Mouse (Mus musculus) CD4-positive, CD25-positive, alpha-beta regulatory T cell, adult 2 months (primary cell): ENCODE measurements around the gene Rnf141.

Experiments used
- DNase-seq: peaks from one replicate; pipeline ENCODE4 v3.0.0-alpha.2; 2012; ENCODE audit warnings: low read depth, low spot score

Rnf141 gene

DNA sequence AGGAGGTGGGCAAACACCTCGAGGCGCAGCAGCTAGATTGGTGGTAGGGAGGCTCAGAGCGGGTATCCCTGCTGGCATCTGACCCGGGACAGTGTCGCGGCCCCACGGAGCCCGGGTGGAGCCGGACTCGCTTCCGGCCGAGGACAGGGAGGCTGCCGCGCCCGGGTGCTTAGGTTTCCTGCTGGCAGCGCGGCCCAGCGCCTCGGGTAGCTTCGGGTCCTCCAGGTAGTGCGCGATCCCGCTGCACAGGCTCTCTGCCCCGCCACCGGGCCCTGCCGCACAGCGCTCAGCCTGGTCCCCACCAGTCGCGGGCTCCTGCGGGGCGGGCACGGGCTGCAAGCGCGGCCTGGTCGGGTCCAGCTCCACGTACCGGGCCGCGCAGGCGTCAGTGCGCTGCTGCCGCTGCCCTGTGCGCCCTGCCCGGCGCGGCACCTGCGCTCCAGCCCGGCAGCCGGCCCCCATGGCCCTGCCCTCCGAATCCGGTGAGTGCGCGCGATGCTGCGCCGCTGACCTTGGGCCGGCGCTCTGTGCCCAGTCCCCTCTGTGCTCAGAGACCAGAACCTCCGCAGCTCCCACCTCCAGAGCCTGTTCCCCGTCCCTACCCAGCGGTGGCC lies 75.7 kb downstream of the Rnf141 start:
- peak; percentile 64 for DNase-seq

DNA sequence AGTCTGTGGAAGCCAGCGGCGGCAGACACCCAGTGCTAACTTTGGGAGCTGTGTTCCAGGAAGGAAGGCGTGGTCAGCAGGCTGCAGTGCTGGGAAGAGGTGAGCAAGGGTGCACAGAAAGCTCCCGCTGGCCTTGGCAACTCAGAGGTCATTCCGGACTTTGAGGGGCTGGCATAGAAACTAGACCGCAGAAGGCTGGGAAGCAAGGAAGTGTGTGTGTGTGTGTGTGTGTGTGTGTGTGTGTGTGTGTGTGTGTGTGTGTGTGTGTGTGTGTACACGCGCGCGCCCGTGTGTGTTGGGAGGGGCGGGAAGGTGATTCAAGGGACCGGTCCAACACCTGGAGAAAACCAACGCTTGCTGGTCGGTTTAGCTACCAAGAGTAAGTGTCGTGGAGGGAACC lies 76.3 kb downstream of the Rnf141 start, which contains the start of gene Ampd3:
Gene Ampd3 (plus strand): TSS at position 206 of the 400 bp plus-strand sequence.
- peak; percentile 8 for DNase-seq

DNA sequence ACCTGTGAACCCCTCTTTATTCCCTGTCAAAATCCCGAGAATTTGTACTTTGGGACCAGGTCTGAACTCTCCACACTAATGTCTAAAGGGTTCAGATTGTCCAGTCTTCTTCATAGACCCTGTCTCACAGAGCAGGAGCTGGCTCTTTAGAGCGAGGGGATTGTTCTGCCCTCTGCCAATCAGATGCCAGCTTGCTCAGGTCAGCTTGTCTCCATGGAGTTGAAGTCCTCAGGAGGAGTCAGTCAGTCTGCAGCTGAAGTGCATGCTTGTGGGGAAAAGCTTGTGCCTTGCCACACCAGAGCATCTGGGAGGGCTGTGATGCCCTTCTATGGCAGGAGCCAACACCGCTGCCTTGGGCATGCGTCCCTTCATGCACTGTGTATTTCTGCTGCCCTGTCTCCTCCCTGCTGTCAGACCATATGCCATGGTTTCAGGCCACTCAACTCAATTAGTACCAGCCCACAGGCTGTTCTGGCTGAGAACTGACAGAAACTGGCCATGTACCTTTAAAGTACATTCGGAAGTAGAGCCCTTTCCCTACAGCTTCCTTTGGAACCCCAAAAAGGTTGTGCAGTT lies 81.6 kb downstream of the Rnf141 start:
- no peak for DNase-seq

DNA sequence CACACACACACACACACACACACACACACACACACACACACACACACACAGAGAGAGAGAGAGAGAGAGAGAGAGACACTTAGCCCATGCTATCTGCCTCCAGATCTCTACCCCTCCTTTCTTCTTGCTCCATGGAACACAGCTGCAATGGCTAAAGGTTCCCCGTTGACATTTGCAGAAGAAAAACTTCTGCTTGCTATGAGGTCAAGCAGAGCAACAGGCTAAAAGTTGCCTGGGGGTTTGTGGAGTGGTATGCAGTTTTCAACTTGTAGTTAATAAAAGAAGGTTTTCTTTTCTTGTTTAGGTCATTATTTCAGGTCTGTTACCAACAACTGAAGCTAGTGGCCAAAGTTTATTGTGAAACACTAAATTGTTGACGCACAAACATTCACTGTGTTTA lies 87.8 kb downstream of the Rnf141 start:
- no peak for DNase-seq

DNA sequence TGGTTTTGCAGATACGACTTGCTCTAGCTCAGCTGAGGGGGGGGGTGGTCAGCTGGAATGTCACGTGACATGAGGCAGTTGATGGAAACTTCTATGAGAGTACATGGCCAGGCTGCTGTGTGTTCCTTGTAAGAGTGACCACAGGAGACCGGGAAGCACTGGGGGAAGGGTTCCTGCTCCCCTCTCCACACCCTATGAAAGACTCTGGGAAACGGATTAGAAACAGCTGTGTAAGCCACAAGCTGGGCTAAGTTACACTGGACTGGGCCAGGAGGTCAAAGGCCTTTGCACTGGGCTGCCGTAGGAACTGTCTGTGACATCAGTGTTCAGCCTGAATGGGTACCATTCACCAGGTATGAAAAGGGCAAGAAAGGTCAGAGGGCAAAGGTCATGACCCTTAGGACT lies 90.3 kb downstream of the Rnf141 start:
- DNase-seq: no peak

DNA sequence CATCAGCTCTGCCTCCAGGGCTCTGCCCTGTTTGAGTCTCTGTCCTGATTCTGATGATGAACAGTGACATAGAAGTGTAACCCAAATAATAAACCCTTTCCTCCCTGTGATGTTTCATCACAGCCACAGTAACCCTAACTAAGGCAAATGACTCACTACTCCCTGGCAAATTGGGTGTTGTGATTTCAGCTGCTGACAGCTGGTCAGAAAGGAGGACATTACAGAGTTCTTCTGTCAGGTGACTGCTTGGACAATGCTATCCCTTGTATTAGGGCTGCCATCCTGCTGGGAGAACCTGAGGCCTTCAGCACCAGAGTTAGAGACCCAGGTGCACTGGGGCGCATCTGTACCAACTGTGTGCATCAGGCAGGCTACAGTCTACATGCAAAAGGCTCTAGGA lies 90.9 kb downstream of the Rnf141 start:
- no peak for DNase-seq

DNA sequence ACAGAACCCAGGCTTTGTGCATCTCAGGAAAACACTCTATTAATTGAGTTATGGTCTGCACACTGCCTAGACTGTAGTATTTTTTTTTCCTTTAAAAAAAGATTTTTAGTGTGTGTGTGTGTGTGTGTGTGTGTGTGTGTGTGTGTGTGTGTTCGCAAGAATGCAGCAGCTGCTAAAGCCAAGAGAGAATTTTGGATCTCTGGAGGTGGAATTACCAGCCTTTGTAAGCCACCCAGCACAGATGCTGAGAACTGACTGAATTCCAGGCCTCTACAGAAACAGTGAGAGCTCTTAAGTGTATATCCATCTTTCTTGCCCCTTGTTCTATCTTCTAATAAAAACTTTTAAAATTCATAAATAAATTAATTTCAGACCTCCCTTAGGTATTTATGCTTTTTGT lies 92.6 kb downstream of the Rnf141 start:
- no peak for DNase-seq

DNA sequence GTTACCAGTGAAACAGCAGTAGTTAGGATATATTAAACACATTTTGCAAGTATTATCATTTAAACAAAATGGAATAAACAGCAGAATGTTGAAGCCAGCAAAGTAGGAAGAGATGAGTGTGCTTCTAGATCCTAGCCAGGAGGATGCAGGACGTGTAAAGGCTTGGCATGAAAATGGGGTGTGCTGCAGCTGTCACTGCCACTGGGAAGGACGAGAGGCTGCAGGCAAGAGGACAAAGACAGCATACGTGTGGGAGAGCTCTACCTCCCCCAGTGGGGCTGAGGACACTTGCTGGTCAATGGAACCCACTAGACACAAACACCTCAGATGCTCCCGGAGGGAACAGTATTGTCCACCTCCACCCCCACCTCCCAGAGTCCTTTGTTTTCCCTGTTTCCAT lies 93.4 kb downstream of the Rnf141 start:
- no peak for DNase-seq
